Mouse (Mus musculus): Measurements from ENCODE around the gene Cd36. TPM values are rescaled to one million over a fixed set of nuclear protein-coding genes. Genes with fewer than 3 reads are reported as not detected.
A peak's percentile ranks its signal among the peaks of the same experiment; 100 is the strongest.

Cd36 gene
- polyA plus RNA-seq, 1 experiment from 2014 or later = 199 TPM

GRCm38 (mm10) chr5:17883357-17883875 is 5.2 kb downstream of the Cd36 start:
- no peak overlapping the region for H3K27ac ChIP-seq (ENCODE audit: low read depth, low read length)
- H3K4me3 ChIP-seq (ENCODE audit: low read depth, low read length) = no peak overlapping the region
- TF ChIP-seq CTCF (IDR thresholded peaks at IDR 0.05; ENCODE audit: low read depth) = no peak
- H3K4me1 ChIP-seq (replicated peaks; ENCODE audit: control insufficient read depth, insufficient read depth, low read length) = 0 out of 2 replicates have a peak, but pooled peaks cover 3% of the 10 kb centered on the region
- H3K9me3 ChIP-seq (ENCODE audit: control insufficient read depth) = no peaks in the 10 kb centered on the region
- WGBS = 57% methylated on average over 3 of the region's 3 CpGs
- H3K36me3 ChIP-seq (ENCODE audit: control insufficient read depth, insufficient read depth) = no peaks in the 10 kb centered on the region
- no peak for ATAC-seq
- H3K4me2 ChIP-seq (replicated peaks; ENCODE audit: low read depth) = no peak overlapping the region
- H3K27me3 ChIP-seq (replicated peaks; ENCODE audit: control insufficient read depth, insufficient read depth, low read length) = no peaks in the 10 kb centered on the region
- H3K9ac ChIP-seq (ENCODE audit: low read depth, low read length) = no peak overlapping the region

GRCm38 (mm10) chr5:17881542-17881896 is 7.1 kb downstream of the Cd36 start:
- Histone ChIP-seq H3K9me3 (ENCODE audit: control insufficient read depth) (no peaks in the 10 kb centered on the region), H3K4me1 (replicated peaks; ENCODE audit: control insufficient read depth, insufficient read depth, low read length) (0 out of 2 replicates have a peak, but pooled peaks cover 3% of the 10 kb centered on the region), H3K27me3 (replicated peaks; ENCODE audit: control insufficient read depth, insufficient read depth, low read length) (no peaks in the 10 kb centered on the region), H3K36me3 (ENCODE audit: control insufficient read depth, insufficient read depth) (no peaks in the 10 kb centered on the region), H3K4me2 (replicated peaks; ENCODE audit: low read depth) (no peak overlapping the region), H3K9ac (ENCODE audit: low read depth, low read length) (no peak overlapping the region), H3K4me3 (ENCODE audit: low read depth, low read length) (no peak overlapping the region), H3K27ac (ENCODE audit: low read depth, low read length) (no peak overlapping the region)
- ATAC-seq = no peak
- peak; percentile 30; the same call in 1 of the 2 replicates for TF ChIP-seq CTCF (IDR thresholded peaks at IDR 0.05; ENCODE audit: low read depth)
- 85% methylated on average over 2 of the region's 2 CpGs for WGBS

DNA sequence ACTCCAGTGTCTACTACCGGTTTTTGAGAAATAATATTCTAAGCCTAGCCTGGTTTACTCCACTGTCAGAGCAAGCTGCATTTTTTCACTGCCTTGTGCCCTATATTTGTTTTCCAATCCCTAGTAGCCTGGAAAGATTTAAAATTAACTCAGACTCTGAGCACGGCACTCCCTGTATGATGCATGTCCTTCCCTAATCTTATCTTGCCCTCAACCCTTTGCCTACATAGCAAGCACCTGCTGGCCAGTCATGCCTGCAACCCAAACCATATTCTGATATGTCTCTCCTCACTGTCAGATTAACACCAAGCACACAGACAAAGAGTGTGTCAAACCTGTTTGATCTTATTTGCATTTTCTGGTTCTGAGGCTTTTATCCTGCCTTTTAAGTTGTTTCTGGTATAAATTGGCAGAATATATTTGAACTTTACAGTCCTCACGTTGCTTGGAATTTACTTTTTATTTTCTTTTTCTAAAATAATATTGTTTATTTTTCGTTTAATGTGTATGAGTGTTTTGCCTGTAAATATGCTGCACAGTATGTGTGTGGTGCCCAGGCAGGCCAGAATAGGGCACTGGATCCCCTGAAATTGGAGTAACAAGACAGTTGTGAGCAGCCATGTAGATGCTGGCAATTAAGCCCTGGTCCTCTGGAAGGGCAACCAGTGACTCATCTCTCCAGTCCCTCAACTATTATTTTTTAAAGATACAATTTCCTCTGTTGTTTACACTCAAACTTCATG is 7.6 kb downstream of the Cd36 start:
- no peak for TF ChIP-seq CTCF (IDR thresholded peaks at IDR 0.05; ENCODE audit: low read depth)
- no peaks in the 10 kb centered on the region for H3K36me3 ChIP-seq (ENCODE audit: control insufficient read depth, insufficient read depth)
- no peak for ATAC-seq

DNA sequence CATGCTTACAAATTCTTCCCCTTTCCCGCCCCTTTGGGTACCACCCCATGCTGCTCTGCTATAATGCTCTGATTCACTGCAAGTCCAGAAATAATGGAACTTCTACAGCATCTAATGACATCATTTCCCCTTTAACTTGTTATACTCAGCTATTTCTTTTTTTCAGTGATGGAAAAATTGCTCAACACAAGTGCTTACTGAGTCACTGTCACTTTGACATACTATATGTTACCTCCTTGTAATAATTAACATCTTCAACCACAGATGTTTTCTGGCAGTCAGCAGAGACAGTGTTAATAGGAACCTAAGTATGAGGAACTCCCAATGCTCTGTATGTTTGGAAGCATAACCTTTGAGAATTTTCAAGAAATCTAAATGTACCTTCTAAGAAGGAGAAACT is 8.7 kb downstream of the Cd36 start:
- H3K27me3 ChIP-seq (replicated peaks; ENCODE audit: control insufficient read depth, insufficient read depth, low read length) = no peaks in the 10 kb centered on the region
- H3K4me3 ChIP-seq (ENCODE audit: low read depth, low read length) = no peak overlapping the region
- peak; percentile 60 for ATAC-seq
- H3K36me3 ChIP-seq (ENCODE audit: control insufficient read depth, insufficient read depth) = no peaks in the 10 kb centered on the region
- H3K4me1 ChIP-seq (replicated peaks; ENCODE audit: control insufficient read depth, insufficient read depth, low read length) = 0 out of 2 replicates have a peak, but pooled peaks cover 3% of the 10 kb centered on the region
- H3K27ac ChIP-seq (ENCODE audit: low read depth, low read length) = no peak overlapping the region
- TF ChIP-seq CTCF (IDR thresholded peaks at IDR 0.05; ENCODE audit: low read depth) = no peak
- H3K9me3 ChIP-seq (ENCODE audit: control insufficient read depth) = no peaks in the 10 kb centered on the region
- no peak overlapping the region for H3K9ac ChIP-seq (ENCODE audit: low read depth, low read length)
- 72% methylated on average over 1 of the region's 1 CpGs for WGBS
- H3K4me2 ChIP-seq (replicated peaks; ENCODE audit: low read depth) = no peak overlapping the region

More for the DNA sequence above, 7.6 kb downstream of the Cd36 start:
- 62% methylated on average over 4 of the region's 4 CpGs for WGBS
- Histone ChIP-seq H3K27me3 (replicated peaks; ENCODE audit: control insufficient read depth, insufficient read depth, low read length) (no peaks in the 10 kb centered on the region), H3K4me3 (ENCODE audit: low read depth, low read length) (no peak overlapping the region), H3K4me1 (replicated peaks; ENCODE audit: control insufficient read depth, insufficient read depth, low read length) (0 out of 2 replicates have a peak, but pooled peaks cover 3% of the 10 kb centered on the region), H3K9ac (ENCODE audit: low read depth, low read length) (no peak overlapping the region), H3K27ac (ENCODE audit: low read depth, low read length) (no peak overlapping the region), H3K4me2 (replicated peaks; ENCODE audit: low read depth) (no peak overlapping the region), H3K9me3 (ENCODE audit: control insufficient read depth) (no peaks in the 10 kb centered on the region)

DNA sequence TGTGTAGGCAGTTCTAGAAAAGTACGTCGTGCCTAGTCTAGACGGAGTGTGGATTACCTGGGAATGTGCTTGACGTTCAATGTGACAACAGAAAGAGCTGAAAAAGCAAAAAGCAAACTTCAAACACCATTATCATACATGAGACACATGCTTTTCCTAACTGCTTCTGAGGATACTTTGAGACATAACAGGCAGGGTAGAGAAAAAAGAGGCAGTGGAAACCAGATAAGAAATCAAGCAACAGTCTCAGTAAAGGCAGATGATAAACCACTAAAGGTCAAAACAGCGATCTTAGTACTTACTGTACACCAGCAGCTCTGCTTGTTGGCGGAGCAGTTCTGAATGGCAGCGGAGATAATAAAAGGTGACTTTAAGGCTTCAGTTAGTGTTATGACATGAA is 11.6 kb downstream of the Cd36 start:
- Histone ChIP-seq H3K27ac (ENCODE audit: low read depth, low read length) (0 out of 2 replicates have a peak overlapping the region, but pooled peaks have one; percentile 23), H3K4me1 (replicated peaks; ENCODE audit: control insufficient read depth, insufficient read depth, low read length) (0 out of 2 replicates have a peak, but pooled peaks cover 3% of the 10 kb centered on the region), H3K4me3 (ENCODE audit: low read depth, low read length) (no peak overlapping the region), H3K9ac (ENCODE audit: low read depth, low read length) (no peak overlapping the region), H3K27me3 (replicated peaks; ENCODE audit: control insufficient read depth, insufficient read depth, low read length) (no peaks in the 10 kb centered on the region), H3K36me3 (ENCODE audit: control insufficient read depth, insufficient read depth) (no peaks in the 10 kb centered on the region), H3K4me2 (replicated peaks; ENCODE audit: low read depth) (no peak overlapping the region), H3K9me3 (ENCODE audit: control insufficient read depth) (no peaks in the 10 kb centered on the region)
- WGBS = 46% methylated on average over 7 of the region's 7 CpGs
- no peak for TF ChIP-seq CTCF (IDR thresholded peaks at IDR 0.05; ENCODE audit: low read depth)
- ATAC-seq = peak; percentile 87

DNA sequence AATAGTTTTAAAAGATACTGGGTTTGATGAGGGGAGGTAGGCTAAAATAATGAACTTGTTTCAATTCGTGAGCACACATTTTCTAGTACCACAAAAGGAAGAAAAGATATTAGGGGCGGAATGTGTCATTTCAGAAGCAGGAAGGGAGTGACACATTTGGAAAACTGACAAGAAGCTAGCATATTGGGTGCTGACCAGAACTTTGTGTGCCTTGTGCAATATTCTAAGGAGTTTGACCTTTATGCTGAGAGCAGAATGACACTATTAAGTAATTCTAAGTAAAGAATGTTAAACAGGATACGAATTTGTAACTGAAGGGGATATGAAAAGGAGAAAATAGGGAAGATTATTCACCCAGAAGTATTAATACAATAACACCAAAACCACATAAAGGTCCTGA is 12.0 kb downstream of the Cd36 start:
- no peak overlapping the region for H3K4me3 ChIP-seq (ENCODE audit: low read depth, low read length)

More for the DNA sequence above, 12.0 kb downstream of the Cd36 start:
- Histone ChIP-seq H3K27ac (ENCODE audit: low read depth, low read length) (0 out of 2 replicates have a peak overlapping the region, but pooled peaks have one; percentile 23), H3K9me3 (ENCODE audit: control insufficient read depth) (no peaks in the 10 kb centered on the region), H3K27me3 (replicated peaks; ENCODE audit: control insufficient read depth, insufficient read depth, low read length) (no peaks in the 10 kb centered on the region), H3K4me2 (replicated peaks; ENCODE audit: low read depth) (no peak overlapping the region), H3K36me3 (ENCODE audit: control insufficient read depth, insufficient read depth) (no peaks in the 10 kb centered on the region), H3K9ac (ENCODE audit: low read depth, low read length) (no peak overlapping the region), H3K4me1 (replicated peaks; ENCODE audit: control insufficient read depth, insufficient read depth, low read length) (0 out of 2 replicates have a peak, but pooled peaks cover 3% of the 10 kb centered on the region)
- WGBS = 34% methylated on average over 3 of the region's 3 CpGs
- no peak for TF ChIP-seq CTCF (IDR thresholded peaks at IDR 0.05; ENCODE audit: low read depth)
- peak; percentile 71 for ATAC-seq

Measured in intestine, postnatal 0 days (tissue).